Mouse (Mus musculus): ENCODE data around the gene Nmb. TPM values are rescaled to one million over a fixed set of nuclear protein-coding genes. Genes with fewer than 3 reads are reported as not detected.
"Not testable (repeated sequence)": the region's sequence is repeated elsewhere in the genome, so short reads cannot be mapped to it uniquely, and the experiment has no call there.

Gene Nmb
- total RNA-seq (2015) (6.8 and 8.6 TPM in 2 replicates), total RNA-seq (2017) (0.57 and 3.1 TPM in 2 replicates)

DNA sequence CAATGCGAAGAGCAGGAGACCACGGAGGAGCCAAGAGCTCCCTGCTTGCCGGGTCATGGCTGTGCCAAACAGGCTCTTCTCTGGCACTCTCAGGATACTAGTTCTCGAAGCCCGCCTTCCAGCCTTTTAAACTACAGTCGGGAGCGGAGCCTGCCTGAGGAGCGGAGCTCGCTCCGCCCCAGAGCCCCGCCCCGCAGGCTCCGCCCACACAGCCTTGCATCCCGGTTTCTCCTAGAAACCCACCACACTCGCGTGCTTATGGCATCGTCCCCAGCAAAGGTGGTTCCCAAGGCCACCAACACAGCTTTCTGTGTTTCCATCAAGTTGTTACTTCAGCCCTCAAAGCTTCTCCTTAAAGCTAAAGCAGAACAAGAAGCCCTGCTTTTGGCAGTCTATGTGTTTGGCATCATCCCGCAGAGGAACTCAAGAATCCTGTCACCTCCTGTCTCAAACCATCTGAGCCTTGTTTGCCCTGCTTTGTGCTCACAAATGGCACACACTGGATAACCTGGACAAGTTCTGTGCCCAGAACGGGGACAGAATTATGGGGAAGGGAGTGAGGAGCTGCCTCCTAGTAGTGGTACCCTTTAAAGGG is at the start of gene Nmb:
Gene Nmb (minus strand): TSS at position 156 of the 595 bp plus-strand sequence.
- peak; percentile 40 for ATAC-seq (replicated peaks; ENCODE audit: poor library complexity)

DNA sequence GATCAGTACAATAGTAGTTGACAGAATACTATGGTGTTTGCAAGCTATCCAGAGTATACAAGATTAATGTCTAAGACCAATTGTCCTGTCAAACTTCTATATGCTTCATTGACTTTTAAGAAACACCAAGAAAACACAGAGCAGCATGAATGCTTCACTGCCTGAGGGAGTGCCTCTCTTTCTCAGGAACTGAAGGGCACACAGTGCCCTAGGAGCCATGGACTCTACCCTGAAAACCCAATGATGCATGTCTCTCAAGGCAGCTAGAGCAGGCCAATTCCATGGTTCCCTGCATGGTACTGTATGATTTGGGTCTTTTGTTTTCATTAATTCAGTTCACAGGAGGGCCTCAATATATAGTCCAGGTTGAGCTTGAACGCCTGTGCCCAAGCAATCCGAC is 49.4 kb upstream of the Nmb start:
- no peak for ATAC-seq (replicated peaks; ENCODE audit: poor library complexity)

DNA sequence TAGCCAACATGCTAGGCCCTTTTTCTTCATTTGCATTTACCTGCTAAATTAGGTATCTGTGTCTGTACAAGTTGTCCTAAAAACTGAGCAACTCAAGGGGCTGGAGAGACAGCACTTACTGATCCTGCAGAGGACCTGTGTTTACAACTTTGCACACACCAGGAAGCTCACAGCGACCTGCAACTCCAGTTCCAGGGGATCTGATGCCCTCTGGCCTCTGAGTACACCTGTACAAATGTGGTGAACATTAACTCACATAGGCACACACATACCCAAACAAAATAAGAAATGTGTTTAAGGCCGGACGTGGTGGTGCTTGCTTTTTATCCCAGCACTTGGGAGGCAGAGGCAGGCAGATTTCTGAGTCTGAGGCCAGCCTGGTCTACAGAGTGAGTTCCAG is 47.3 kb upstream of the Nmb start:
- ATAC-seq (replicated peaks; ENCODE audit: poor library complexity) = no peak

DNA sequence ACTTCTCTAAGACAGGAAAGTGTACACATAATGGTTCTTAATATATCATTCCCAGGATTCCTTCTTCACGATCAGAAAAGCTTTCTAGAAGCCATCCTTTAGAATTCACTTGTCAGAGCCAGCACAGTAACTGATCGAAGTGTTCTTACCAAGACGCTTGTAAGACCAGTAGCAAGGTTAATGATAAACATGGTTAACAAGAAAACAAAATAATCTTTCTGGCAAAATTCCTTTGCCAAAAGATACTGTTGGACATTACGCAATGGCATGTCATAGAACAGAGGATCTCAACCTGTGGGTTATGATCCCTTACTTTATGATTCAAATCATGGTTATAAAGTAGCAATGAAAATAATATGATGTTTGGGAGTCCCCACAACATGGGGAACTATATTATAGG is 46.6 kb upstream of the Nmb start:
- ATAC-seq (replicated peaks; ENCODE audit: poor library complexity) = no peak

DNA sequence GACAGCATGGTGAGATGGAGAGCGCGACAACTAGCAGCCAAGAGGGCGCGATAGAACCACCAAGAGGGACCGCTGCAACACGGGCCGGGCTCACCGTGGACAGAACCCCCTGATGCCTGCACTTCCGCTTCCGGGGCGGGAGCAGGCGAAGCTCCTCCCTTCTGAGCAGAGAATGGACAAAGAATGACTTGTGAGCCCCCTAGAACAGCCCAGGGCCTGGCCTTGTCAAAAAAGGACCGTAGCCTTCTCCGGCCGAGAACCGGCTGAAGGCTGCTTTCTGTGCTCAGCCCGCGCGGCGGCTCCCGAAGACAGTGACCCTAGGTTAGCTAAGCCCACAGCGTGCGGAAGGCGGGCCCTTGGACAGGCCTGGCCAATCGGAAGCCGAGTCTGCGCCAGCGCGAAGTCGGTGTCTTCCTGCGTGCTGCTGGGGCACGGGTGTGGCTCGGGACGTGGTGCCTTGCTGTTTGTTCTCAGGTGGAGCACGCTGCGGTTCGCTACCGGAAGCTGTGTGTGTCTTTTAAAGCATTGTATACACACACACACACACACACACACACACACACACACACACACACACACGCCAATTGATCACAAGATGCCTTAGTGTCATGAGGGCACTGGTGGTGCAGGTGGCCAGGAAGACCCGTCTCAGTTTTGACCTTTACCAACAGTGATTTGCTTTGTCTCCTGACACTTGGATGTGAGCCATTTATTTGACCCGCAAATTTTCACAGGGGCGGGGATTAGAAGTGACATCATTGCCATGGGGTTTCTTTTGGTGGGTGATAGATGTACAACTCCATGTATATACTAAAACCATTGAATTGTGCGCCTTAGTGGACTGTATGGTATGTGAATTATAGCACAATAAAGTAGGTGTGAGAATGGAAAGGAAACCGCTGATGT is 42.8 kb upstream of the Nmb start, which contains the start of gene Sec11a:
Gene Sec11a (minus strand): TSS at position 336 of the 906 bp plus-strand sequence.
- ATAC-seq (replicated peaks; ENCODE audit: poor library complexity) = peak; percentile 97

DNA sequence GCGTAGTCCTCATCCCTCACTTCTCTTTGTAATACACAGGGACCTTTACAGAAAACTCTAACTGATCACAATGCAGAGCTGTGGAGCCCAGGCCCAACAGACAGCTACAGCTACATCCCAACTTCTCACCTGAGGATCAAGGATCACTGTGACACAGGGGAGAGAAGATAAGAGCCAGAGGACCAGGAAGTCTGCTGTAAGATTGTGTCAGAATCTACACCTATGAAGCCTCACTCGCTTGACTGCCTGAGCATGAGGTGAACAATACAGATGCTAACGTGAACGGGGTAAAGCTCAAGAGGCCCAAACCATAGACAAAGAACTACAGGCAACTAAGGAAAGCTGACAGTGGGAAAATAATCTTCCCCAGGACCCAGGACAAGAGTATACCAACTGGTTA is 34.9 kb upstream of the Nmb start:
- no peak for ATAC-seq (replicated peaks; ENCODE audit: poor library complexity)

DNA sequence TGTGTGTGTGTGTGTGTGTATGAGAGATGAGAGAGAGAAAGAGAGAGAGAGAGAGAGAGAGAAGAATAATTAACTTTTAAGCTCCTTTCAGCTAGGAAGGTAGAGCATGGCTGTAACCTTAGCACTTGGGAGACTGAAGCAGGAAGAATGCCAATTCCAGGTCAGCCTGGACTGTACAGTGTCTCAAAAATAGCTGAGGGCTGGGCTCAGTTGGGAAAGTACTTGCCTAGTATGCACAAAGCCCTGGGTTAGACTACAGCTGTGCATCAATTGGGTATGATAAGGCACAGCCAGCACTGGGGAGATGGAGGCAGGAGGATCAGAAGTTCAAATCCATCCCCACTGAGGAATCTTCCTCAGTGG is 32.4 kb upstream of the Nmb start:
- not testable (repeated sequence) for ATAC-seq (replicated peaks; ENCODE audit: poor library complexity)

DNA sequence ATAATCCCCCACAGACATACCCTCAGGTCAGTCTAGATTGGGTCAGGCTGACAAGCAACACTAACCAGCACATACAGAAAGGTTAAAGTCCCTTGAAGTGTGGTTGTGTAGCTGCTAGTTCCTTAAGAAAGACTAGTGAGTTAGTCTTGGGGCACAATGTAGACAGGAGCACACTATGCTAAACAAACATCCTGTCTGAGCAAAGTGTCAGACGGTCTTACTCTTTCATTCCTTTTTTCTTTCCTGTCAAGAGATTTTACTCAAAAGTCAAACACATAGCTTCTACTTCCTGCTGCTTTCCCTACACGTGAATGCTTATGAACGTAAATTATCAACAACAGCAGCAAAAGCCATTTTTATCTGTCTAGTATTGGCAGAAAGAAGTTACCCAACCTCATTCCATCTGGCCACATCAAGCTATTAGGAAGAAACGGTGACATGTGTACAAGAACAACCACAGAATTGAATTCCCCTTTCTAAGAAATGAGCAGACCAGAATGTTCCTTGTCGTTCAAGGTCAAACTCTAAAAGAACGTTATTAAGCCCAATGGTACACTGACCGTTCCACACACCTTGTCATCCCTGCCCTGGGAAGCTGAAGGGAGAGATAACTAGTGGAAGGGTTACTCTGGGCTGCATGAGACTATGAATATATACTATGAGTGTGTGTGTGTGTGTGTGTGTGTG is 31.9 kb upstream of the Nmb start:
- ATAC-seq (replicated peaks; ENCODE audit: poor library complexity) = peak; percentile 14; the same call in 1 of the 2 replicates

DNA sequence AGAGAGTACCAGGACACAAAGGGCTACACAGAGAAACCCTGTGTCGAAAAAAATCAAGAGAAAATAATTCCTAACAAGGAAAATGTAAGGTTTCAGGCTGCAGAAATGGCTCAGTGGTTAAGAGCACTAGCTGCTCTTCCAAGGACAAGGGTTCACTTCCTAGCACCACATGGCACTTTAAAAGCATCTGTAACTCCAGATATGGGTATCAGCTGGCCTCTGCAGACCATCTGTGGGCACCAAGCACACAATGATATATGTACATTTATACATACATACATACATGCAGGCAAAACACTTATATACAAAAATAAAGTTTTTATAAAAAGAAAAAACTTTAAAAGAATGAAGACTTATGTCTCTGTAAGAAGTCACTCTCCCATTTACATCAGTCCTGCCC is 31.0 kb upstream of the Nmb start:
- ATAC-seq (replicated peaks; ENCODE audit: poor library complexity) = no peak

DNA sequence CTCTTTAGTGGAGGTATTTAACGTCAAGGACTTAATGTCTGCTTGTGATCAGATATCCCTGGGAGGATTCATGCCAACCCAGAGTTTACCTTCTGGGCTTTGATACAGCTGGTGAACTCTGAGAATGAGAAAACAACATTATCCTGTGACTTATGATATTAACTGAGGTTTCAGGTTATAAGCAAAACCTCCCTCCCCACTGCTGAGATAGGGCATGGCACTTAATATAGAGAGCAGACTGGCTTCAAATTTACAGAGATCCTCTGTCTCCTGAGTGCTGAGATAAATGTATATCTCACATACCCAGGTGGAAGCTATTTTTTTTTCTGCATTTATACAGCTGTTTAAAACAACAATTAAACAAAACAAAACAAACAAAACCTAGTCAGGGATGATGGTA is 27.9 kb upstream of the Nmb start:
- peak; percentile 69 for ATAC-seq (replicated peaks; ENCODE audit: poor library complexity)

DNA sequence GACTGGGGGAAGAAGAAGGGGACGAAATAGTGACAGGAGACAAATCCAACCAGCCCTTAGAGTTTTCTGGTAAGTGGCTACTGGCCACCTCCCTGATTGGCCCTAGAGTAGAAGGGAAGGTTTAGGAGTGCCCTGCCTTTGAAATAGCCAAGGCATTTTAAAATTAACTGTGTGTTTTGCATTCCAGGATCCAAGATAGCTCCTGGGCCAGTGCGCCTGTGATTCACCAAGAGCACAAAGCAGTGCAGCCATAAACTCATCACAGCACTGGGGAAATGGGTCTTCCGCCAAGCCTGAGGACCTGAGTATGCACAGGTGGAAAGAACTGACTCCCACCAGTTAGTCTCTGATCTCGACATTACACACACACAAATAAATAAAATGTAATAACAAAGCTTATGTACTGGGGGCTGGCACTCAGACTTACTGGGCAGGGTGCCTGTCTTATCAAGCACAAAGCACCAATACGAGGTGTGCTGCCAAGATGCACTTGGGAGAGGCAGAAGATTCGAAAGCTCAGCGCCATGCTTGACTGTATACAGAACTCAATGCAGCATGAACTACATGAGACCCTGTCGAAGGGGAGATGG is 26.8 kb upstream of the Nmb start:
- 0 out of 2 replicates have a peak, but pooled peaks have one; percentile 35 for ATAC-seq (replicated peaks; ENCODE audit: poor library complexity)

DNA sequence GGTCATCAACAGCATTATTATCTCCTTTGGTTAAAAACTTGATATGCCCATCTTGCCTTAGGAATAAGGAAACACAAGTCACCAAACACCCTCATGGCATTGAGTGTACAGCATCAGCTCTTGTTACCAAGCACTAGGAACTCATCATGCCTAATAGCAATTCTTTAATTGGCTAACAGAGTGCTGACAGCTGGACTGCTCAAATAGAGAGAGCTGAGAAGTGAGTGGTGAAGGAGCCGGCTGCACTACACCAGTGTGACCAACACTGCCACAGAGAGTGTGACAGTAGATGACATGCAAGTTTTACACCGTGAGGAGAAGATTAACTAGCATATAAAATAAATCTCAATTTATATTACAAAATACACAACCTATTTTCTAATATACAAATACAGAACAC is 18.3 kb upstream of the Nmb start:
- no peak for ATAC-seq (replicated peaks; ENCODE audit: poor library complexity)

DNA sequence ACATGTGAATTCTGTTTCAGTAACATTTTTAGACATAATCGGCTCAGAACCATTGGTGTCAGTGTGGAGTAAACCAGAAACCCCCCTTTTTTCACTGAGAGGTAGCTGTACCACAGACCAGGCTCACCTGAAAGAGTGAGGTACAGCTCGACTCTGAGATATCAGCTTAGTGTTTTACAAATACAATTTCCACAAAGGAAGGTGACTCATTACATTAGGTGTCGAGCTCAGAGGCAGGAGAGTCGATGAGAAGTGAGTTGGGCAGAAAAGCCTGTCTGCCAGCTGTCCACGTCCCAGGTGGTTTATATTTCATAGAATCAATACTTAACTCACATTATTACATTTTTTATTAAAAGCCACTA is 14.8 kb upstream of the Nmb start:
- ATAC-seq (replicated peaks; ENCODE audit: poor library complexity) = no peak

DNA sequence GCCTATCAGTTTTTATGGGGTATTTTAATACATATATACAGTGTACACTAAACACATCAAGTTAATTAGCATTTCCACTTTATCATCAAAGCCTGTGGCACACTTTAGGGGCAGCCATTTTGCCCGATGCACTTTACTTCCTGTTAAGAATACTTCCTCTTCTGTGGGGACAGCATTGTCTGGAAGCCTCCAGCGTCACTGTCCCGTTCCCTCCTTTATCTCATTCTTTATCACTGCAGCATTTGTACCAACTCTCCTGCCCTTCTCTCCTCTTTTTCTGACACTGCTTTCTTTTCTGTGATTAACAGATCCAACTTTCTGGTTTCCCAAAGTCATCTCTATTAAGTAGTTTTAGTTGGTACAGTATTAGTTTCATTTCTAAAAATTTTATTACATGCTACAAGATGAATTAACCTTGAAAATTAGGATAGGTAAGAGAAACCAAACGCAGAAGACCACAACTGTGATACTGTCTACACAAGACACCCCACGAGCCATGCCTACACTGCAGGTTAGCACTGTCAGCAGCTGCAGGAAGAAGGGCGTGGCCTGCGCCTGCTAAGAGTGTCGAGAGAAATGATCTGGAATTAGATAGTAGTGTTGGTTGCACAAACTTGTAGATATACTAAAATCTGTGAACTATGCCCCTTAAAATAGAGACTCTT is 14.2 kb upstream of the Nmb start:
- ATAC-seq (replicated peaks; ENCODE audit: poor library complexity) = peak; percentile 77

DNA sequence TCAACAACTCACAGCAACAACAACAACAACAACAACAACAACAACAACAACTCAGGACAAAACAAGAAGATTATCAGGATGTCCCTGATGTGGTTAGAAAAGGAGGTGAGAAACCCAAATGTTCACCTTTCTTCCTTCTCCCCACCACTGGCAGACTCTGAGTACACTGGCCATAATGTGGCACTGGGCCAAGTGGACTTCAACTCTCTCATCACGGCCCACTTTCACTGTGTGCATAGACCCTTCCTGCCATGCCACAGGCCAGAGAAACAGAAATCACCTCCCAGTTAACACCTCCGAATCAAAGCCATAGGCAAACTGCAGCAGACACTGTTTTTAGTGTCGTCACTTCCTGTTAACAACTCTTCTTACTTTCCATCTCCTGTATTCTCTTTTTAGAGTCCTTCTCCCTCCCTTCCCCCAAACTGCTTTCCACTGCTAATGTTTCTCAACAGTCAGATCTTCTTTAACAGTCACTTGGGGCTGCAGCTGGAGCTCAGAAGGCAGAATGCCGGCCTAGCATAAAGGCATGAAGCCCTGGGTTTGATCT is 13.1 kb upstream of the Nmb start:
- ATAC-seq (replicated peaks; ENCODE audit: poor library complexity) = no peak

DNA sequence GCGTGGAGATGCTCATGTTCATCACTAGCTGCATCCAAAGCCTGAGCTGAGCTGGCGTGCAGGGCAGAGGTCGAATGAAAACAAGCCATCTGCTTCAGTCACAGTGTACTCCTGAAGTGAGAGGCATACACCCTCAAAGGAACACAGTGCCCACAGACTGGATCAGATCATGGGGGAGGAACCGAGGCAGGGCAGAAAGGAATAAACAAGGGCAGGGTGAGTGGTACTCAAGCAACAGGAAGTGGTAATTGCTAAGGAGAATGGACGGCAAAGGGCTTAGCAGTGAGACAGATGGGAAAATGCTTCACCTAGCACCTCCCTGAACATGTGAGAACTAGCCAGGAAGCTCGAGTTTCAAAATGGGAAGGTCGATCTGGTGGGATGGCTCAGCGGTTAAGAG is 7.6 kb upstream of the Nmb start:
- no peak for ATAC-seq (replicated peaks; ENCODE audit: poor library complexity)

DNA sequence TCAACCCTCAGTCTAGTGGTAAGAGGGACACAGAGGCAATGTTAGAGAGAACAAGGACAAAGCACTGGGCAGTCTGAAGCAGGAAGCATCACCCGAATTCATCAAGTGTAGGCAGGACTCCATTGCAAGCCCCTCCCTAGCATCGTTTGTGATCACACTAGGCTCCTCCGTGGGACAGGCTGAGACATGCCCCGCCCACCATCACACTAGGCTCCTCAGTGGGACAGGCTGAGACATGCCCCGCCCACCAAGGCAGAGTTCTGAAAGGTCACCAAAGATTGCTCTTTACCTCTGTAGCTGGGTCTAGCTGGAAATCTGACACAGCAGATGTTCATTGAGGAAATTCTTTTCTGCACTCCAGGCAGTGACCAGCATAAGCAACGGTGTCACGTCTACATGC is 6.2 kb upstream of the Nmb start:
- peak; percentile 60; the same call in 1 of the 2 replicates for ATAC-seq (replicated peaks; ENCODE audit: poor library complexity)

DNA sequence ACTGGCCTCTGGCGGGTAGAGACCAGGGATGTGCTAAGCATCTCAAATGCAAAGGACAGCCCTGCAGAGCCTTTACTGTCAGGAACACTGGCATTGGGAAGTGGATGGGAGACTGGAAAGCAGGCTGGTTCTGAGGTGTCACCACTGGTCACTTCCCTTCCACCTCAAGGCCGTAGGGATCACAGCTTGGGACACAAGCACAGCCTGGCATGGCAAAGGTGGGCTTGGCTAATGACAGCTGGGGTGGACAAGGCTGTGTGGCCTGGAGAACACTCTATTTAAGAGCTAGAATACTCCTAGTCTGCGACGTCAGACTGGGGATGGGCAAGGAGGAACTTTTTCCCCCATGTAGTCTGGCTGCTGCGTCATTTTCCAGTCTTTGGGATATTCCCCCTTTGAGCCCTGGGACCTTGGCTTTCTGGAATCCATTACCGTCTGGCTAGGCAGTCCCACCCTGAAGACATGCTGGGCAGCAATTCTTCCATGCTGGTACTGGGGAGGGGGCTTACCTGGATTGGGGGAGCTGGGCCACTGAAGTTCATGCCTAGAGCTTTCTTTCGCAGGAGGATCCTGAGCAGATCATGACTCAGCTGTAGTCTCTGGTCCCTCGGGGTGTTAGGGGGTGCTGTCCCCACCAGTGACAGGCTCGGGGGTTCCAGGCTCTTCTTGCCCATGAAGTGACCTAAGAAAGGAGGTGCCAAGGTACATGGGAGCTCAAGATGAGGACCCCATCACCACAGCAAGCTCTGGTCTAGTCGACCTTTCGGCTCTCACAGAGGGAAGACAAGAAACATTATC is 1.1 kb downstream of the Nmb start:
- no peak for ATAC-seq (replicated peaks; ENCODE audit: poor library complexity)

DNA sequence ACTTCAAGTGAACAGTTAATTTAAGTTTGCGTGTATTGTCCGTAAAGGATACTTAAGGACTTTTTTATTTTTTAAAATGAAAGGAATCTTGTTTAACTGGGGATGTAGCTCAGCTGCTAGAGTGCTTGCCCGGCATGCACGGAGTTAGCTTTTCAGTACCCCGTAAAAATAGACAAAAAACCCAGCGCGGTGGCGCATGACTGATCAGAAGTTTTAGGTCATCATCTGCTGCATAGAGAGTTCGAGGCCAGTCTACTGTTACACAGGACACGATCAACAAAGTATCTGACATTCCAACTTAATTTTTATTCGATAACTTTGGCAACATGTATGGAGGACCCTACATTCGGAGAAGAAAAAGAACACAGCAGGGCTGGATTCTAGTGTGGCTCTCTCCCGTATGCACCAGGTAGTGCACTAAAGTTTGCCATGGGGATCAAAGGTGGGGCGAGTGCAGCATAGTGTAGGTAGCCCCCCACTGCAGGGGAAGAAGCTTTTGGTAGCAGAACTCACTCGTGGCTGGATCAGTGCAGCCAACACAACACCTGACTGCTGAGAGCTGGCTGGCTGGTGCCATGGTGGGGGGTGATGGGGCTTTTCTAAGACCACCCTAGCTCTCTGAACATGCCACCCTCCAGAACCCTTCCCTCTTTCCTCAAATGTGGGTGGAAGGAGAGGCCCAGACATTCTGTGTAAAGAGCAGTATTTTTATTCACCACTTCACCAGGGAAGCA is 3.2 kb downstream of the Nmb start:
- no peak for ATAC-seq (replicated peaks; ENCODE audit: poor library complexity)

All from megakaryocyte progenitor cell, adult 5-6 weeks (primary cell).